Mouse (Mus musculus): ENCODE data around the gene Armh1.
"Not testable (repeated sequence)": the region's sequence is repeated elsewhere in the genome, so short reads cannot be mapped to it uniquely, and the experiment has no call there.

Armh1 gene

DNA sequence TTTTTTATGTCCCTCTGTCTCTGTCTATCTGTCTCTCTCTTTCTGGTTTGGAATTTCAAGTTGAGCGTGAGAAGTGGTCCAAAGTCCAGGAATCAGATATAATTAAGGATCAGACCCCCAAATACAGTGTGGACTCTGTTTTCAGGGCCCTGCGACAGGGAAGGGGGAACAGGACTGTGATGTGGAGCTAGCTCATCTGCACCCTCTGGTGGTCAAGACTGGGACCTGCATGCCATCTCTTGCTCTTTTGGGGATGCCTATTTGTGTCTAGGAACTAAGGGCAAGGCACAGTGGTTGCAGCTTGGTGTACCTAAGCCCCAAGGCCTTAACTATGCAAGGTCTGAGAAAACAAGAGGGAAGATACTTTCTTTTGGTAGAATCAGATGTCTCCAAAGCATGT, 15.4 kb upstream of the Armh1 start:
- peak; percentile 62 for DNase-seq

DNA sequence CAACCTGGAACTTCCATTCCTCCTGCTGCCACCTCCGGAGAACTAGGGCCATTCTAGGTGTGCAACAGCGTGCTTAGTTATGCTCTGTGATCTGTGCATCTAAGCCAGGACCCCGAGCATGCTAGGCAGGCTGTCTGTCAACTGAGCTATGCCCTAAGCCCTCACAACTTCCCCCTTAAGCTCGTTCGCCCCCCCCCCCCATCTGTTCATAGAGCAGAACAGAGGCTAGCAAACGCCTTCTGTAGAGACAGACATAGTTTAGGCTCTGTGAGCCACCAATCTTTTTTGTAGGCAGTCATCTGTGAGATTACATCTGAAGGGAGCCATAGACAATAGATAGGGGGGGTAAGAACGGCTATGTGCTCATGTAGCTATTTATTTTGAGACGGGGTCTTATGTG, 11.1 kb upstream of the Armh1 start:
- no peak for DNase-seq

DNA sequence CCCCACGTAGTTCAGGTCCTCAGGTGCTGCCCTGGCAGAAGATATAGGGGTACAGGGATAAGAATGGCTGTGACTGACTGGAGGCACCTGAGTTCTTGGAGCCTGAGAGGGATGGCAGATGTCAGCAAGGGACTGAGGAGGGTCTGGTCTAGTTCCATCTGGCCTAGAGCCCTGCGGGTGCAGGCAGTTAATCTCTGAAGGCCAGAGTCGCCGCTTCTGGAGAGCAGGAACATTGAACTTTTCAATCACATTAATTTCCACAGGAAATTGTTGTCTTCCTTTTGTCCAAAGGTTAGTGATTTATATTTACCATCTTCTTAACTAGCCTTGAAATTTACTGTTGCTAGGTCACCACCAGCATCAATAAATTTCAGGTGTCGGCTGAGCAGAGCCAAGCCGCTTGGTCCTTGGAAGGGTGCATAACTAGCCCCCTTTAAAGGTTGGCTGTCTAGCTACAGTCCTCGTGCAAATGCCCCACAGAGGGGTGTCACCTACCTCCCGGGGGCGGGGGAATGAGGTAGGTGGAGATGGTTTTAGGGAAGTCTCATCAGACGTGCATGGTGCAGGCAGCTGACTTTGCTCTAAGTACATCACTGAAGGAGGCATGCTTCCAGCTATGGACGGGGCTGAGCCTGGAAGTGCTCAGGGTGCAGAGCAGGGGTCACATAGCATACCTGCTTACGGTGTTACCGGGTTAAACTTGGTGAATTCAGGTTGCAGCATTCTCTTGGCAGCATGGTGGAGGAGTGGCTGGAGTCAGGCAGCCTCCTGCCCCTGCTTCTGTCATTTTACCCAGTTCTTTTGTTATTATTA, 10.4 kb upstream of the Armh1 start:
- no peak for DNase-seq

- no peak for DNase-seq
These were observed 9.3 kb upstream of the Armh1 start for GRCm38 (mm10) chr4:117261222-117261621.

- not testable (repeated sequence) for DNase-seq
These were observed 8.0 kb upstream of the Armh1 start for GRCm38 (mm10) chr4:117259909-117260308.

GRCm38 (mm10) chr4:117254672-117255071, 2.7 kb upstream of the Armh1 start:
- DNase-seq: no peak

DNA sequence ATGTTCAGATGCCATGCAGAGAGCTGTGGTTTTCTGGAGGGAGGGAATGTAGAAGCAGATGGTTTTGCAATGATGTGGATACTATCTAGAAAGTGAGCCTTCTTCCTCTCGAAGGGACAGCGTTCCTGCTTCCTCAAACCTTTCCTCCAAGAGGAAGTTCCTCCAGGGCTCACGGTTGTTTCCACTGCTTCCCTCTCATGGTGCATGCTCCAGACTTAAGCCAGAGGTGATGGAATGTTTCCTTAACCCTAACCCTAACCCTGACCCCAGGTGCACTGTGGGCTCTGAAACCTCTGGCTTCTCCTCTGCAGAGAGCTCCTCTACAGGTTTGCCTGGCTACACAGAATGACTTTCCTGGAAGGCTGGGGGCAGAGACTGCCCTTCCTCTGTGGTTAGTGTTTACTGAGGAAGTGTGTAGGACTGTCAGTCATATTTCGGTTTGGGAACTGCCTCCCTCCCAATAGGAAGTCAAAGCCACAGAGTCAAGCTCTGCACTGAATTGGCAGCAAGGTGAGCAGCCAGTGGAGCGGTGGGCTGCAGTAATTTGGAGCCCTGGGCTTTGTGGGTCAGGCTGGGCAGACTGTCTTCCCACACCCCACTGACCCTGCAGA, 2.2 kb upstream of the Armh1 start:
- no peak for DNase-seq

DNA sequence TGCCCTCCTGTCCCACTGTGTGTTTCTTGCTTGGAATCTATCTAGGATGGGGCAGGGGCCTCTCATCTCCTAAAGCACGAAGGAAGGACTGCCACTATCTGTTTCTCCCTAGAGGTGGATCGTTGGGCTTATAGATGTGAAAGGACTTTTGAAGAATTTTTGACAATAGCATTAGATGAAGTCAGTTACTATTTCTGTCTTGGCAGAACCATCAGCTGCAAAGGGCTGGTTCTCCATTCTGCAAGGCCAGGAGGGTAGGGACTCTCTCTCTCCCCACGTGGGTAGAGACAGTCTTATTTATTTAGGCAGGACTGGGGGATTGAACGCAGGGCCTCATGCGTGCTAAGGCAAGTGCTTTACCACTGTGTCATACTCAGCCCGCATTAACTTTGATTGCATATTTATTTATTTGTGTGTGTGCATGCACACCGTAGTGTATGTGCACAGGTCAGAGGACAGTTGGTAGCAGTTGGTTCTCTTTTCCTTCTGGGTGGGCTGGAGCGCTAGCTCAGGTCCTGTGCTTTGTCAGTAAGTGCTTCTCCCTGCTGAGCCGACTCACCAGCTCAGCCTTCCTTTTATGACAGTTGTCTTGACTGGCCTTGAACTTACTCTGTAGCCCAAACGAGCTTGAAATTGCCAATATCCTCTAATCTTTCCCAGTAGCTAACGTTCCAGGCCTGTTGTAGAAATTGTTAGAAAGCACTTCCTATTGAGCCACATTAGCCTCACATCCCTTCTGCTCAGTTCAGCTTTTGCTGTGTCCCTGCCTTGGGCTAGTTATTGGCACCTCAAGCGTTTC, 1.5 kb upstream of the Armh1 start:
- DNase-seq: no peak

DNA sequence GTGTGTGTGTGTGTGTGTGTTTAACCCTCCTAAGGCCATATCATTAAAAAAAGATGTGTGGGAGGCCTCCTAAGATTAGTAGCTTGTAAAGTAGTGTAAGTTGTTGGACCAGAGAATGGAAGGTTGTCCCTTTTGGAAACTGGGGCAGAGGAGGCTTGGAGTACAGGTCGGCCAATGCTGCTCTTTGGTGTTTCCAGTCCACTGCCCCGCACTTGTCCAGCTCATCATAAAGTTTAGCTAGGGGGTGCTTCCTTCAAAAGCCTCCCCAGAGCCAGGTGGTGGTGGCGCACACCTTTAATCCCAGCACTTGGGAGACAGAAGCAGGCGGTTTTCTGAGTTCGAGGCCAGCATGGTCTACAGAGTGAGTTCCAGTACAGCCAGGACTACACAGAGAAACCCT, 830 bp upstream of the Armh1 start:
- no peak for DNase-seq

- no peak for DNase-seq
These were observed 426 bp upstream of the Armh1 start for GRCm38 (mm10) chr4:117252351-117252750.

- no peak for DNase-seq
These were observed 943 bp downstream of the Armh1 start for GRCm38 (mm10) chr4:117250982-117251381.

- no peak for DNase-seq
These were observed 11.1 kb downstream of the Armh1 start for GRCm38 (mm10) chr4:117240867-117241266.

- DNase-seq: no peak
These were observed 12.8 kb downstream of the Armh1 start for GRCm38 (mm10) chr4:117239153-117239552.

- DNase-seq: no peak
These were observed 16.1 kb downstream of the Armh1 start for GRCm38 (mm10) chr4:117235822-117236221.

- DNase-seq: no peak
These were observed 17.7 kb downstream of the Armh1 start for GRCm38 (mm10) chr4:117234166-117234741.

DNA sequence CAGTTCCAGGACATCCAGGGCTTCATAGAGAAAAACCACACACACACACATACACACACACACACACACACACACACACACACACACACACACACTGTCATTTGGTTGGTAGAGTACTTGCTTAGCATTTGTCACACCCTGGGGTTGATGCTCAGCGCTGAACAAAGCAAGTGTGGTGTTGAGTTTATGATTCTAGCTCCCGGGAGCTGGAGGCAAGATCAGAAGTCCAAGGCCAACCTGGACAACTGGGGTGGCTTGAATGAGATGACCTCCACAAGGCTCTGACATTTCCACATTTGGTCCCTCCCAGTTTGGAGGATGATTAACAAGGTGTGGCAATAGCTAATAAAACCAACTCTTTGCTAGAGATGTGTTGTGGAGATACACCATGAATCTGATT, 20.7 kb downstream of the Armh1 start:
- DNase-seq: no peak

GRCm38 (mm10) chr4:117230331-117230730, 21.6 kb downstream of the Armh1 start:
- DNase-seq: no peak

- no peak for DNase-seq
These were observed 22.3 kb downstream of the Armh1 start for GRCm38 (mm10) chr4:117229590-117229989.

- DNase-seq: no peak
These were observed 26.7 kb downstream of the Armh1 start for GRCm38 (mm10) chr4:117225250-117225649.

- no peak for DNase-seq
These were observed 27.8 kb downstream of the Armh1 start for GRCm38 (mm10) chr4:117224122-117224521.

DNA sequence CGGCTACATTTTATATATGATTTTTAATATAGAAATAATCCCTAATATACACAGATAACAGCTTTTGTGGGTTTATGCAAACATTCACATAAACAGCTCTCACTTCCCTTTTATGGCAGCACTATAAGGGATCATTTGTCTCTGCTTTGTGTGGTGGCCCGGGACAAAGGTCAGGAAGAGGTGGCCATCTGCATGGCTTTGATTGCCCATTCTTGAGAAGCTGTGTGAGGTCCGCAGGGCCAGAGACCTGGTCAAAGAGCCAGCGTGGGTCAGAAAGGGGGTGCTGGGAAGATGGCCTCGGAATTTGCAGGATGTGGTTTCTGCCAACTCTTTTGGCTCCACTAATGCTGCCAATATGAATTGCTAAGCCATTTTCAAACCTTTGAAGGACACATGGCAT, 28.9 kb downstream of the Armh1 start:
- DNase-seq: no peak

DNA sequence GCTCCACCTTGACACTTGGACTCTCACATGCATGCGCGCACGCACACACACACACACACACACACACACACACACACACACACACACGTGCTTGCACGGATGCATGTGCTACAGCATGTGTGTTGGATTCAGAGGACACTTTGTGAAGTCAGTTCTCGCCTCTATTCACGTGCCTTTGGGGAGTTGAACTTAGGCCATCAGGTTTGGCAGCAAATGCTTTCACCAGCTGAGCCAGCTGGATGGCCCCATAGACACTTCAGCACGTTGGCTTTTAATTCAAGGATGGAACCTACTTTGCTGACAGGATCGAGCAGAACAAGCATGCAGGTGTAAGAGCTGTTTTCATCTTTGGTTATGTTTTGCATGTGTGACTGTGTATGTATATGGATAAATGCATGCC, 30.1 kb downstream of the Armh1 start:
- no peak for DNase-seq

- DNase-seq: no peak
These were observed 31.0 kb downstream of the Armh1 start for GRCm38 (mm10) chr4:117220741-117221515.

Data from cerebellum, adult 9-11 months (tissue).